Mouse (Mus musculus): ENCODE results near the gene Kcnd1. TPM values are rescaled to one million over a fixed set of nuclear protein-coding genes. Genes with fewer than 3 reads are reported as not detected.

Kcnd1 gene
- total and polyA plus RNA-seq, 3 experiments, result 0.27 to 4.1 (median 0.41) TPM

GRCm38 (mm10) chrX:7779294-7779693 lies 42.8 kb upstream of the Kcnd1 start:
- H3K36me3 ChIP-seq (replicated peaks), result peaks cover 14% of the 10 kb centered on the region
- peaks cover 51% of the 10 kb centered on the region for H3K4me1 ChIP-seq (ENCODE audit: insufficient read depth, low read depth, low read length)
- ATAC-seq (ENCODE audit: extremely low read depth, insufficient number of reproducible peaks, low FRiP score, poor library complexity, severe bottlenecking) (no peak; the same call in 1 of the 2 replicates), DNase-seq (ENCODE audit: low spot score) (no peak)
- no peaks in the 10 kb centered on the region for H3K9me3 ChIP-seq (replicated peaks)
- TF ChIP-seq GATA1 (IDR thresholded peaks at IDR 0.05; ENCODE audit: borderline replicate concordance, low read length) (no peak), CTCF (IDR thresholded peaks at IDR 0.05; ENCODE audit: low read depth, low read length) (no peak), TAL1 (conservative IDR thresholded peaks at IDR 0.05; ENCODE audit: low read depth, low read length) (no peak), POLR2AphosphoS5 (IDR thresholded peaks at IDR 0.05; ENCODE audit: insufficient replicate concordance, low read depth, low read length) (no peak), GATA2 (IDR thresholded peaks at IDR 0.05; ENCODE audit: borderline replicate concordance, low read depth, low read length) (no peak)
- peak overlapping the region; percentile 54; the same call in 1 of the 2 replicates for H3K4me3 ChIP-seq (ENCODE audit: low read depth, low read length)
- no peaks in the 10 kb centered on the region for H3K27me3 ChIP-seq (ENCODE audit: insufficient read depth, low read length)

- Histone ChIP-seq H3K27me3 (ENCODE audit: insufficient read depth, low read length) (no peaks in the 10 kb centered on the region), H3K4me1 (ENCODE audit: insufficient read depth, low read depth, low read length) (peaks cover 22% of the 10 kb centered on the region), H3K9me3 (replicated peaks) (no peaks in the 10 kb centered on the region), H3K4me3 (ENCODE audit: low read depth, low read length) (no peak overlapping the region), H3K36me3 (replicated peaks) (no peaks in the 10 kb centered on the region)
- DNase-seq (ENCODE audit: low spot score), result no peak
- TF ChIP-seq GATA2 (IDR thresholded peaks at IDR 0.05; ENCODE audit: borderline replicate concordance, low read depth, low read length), result no peak
- no peak for TF ChIP-seq POLR2AphosphoS5 (IDR thresholded peaks at IDR 0.05; ENCODE audit: insufficient replicate concordance, low read depth, low read length)
- no peak for TF ChIP-seq GATA1 (IDR thresholded peaks at IDR 0.05; ENCODE audit: borderline replicate concordance, low read length)
- TF ChIP-seq CTCF (IDR thresholded peaks at IDR 0.05; ENCODE audit: low read depth, low read length), result no peak
- no peak for TF ChIP-seq TAL1 (conservative IDR thresholded peaks at IDR 0.05; ENCODE audit: low read depth, low read length)
- no peak for ATAC-seq (ENCODE audit: extremely low read depth, insufficient number of reproducible peaks, low FRiP score, poor library complexity, severe bottlenecking)
Measured at GRCm38 (mm10) chrX:7782603-7783092, 39.4 kb upstream of the Kcnd1 start.

GRCm38 (mm10) chrX:7789542-7790136 lies 32.5 kb upstream of the Kcnd1 start, which contains the start of gene Gripap1:
Gene Gripap1, plus strand, starts transcription at chrX:7789765.
- TF ChIP-seq CTCF (IDR thresholded peaks at IDR 0.05; ENCODE audit: low read depth, low read length) (no peak), GATA1 (IDR thresholded peaks at IDR 0.05; ENCODE audit: borderline replicate concordance, low read length) (no peak), TAL1 (conservative IDR thresholded peaks at IDR 0.05; ENCODE audit: low read depth, low read length) (no peak), POLR2AphosphoS5 (IDR thresholded peaks at IDR 0.05; ENCODE audit: insufficient replicate concordance, low read depth, low read length) (no peak), GATA2 (IDR thresholded peaks at IDR 0.05; ENCODE audit: borderline replicate concordance, low read depth, low read length) (no peak)
- peaks cover 31% of the 10 kb centered on the region for H3K36me3 ChIP-seq (replicated peaks)
- peak; percentile 76 for ATAC-seq (ENCODE audit: extremely low read depth, insufficient number of reproducible peaks, low FRiP score, poor library complexity, severe bottlenecking)

GRCm38 (mm10) chrX:7790309-7790708 lies 31.8 kb upstream of the Kcnd1 start:
- TF ChIP-seq GATA2 (IDR thresholded peaks at IDR 0.05; ENCODE audit: borderline replicate concordance, low read depth, low read length) (no peak), CTCF (IDR thresholded peaks at IDR 0.05; ENCODE audit: low read depth, low read length) (no peak), GATA1 (IDR thresholded peaks at IDR 0.05; ENCODE audit: borderline replicate concordance, low read length) (no peak), TAL1 (conservative IDR thresholded peaks at IDR 0.05; ENCODE audit: low read depth, low read length) (no peak)
- H3K27me3 ChIP-seq (ENCODE audit: insufficient read depth, low read length), result no peaks in the 10 kb centered on the region
- ATAC-seq (ENCODE audit: extremely low read depth, insufficient number of reproducible peaks, low FRiP score, poor library complexity, severe bottlenecking) (no peak), DNase-seq (ENCODE audit: low spot score) (no peak)
- H3K36me3 ChIP-seq (replicated peaks), result peaks cover 37% of the 10 kb centered on the region
- peaks cover 16% of the 10 kb centered on the region for H3K4me1 ChIP-seq (ENCODE audit: insufficient read depth, low read depth, low read length)
- peak overlapping the region; percentile 72 for H3K4me3 ChIP-seq (ENCODE audit: low read depth, low read length)
- no peaks in the 10 kb centered on the region for H3K9me3 ChIP-seq (replicated peaks)

More at GRCm38 (mm10) chrX:7789542-7790136, 32.5 kb upstream of the Kcnd1 start, which contains the start of gene Gripap1:
- H3K27me3 ChIP-seq (ENCODE audit: insufficient read depth, low read length), result no peaks in the 10 kb centered on the region
- no peaks in the 10 kb centered on the region for H3K9me3 ChIP-seq (replicated peaks)
- peak within 1 kb of the TSS; percentile 72 for H3K4me3 ChIP-seq (ENCODE audit: low read depth, low read length)
- peak; percentile 39 for DNase-seq (ENCODE audit: low spot score)
- peaks cover 16% of the 10 kb centered on the region for H3K4me1 ChIP-seq (ENCODE audit: insufficient read depth, low read depth, low read length)

GRCm38 (mm10) chrX:7793361-7793760 lies 28.7 kb upstream of the Kcnd1 start:
- DNase-seq (ENCODE audit: low spot score) (no peak), ATAC-seq (ENCODE audit: extremely low read depth, insufficient number of reproducible peaks, low FRiP score, poor library complexity, severe bottlenecking) (no peak)
- Histone ChIP-seq H3K36me3 (replicated peaks) (peaks cover 56% of the 10 kb centered on the region), H3K27me3 (ENCODE audit: insufficient read depth, low read length) (no peaks in the 10 kb centered on the region), H3K9me3 (replicated peaks) (no peaks in the 10 kb centered on the region), H3K4me1 (ENCODE audit: insufficient read depth, low read depth, low read length) (peaks cover 14% of the 10 kb centered on the region), H3K4me3 (ENCODE audit: low read depth, low read length) (no peak overlapping the region)
- TF ChIP-seq CTCF (IDR thresholded peaks at IDR 0.05; ENCODE audit: low read depth, low read length), result no peak
- no peak for TF ChIP-seq GATA1 (IDR thresholded peaks at IDR 0.05; ENCODE audit: borderline replicate concordance, low read length)
- no peak for TF ChIP-seq GATA2 (IDR thresholded peaks at IDR 0.05; ENCODE audit: borderline replicate concordance, low read depth, low read length)
- TF ChIP-seq POLR2AphosphoS5 (IDR thresholded peaks at IDR 0.05; ENCODE audit: insufficient replicate concordance, low read depth, low read length), result no peak
- no peak for TF ChIP-seq TAL1 (conservative IDR thresholded peaks at IDR 0.05; ENCODE audit: low read depth, low read length)

GRCm38 (mm10) chrX:7795016-7795415 lies 27.1 kb upstream of the Kcnd1 start:
- H3K27me3 ChIP-seq (ENCODE audit: insufficient read depth, low read length), result no peaks in the 10 kb centered on the region
- DNase-seq (ENCODE audit: low spot score), result no peak
- no peak overlapping the region for H3K4me3 ChIP-seq (ENCODE audit: low read depth, low read length)
- H3K4me1 ChIP-seq (ENCODE audit: insufficient read depth, low read depth, low read length), result peaks cover 14% of the 10 kb centered on the region
- ATAC-seq (ENCODE audit: extremely low read depth, insufficient number of reproducible peaks, low FRiP score, poor library complexity, severe bottlenecking), result no peak
- H3K36me3 ChIP-seq (replicated peaks), result peaks cover 72% of the 10 kb centered on the region
- TF ChIP-seq CTCF (IDR thresholded peaks at IDR 0.05; ENCODE audit: low read depth, low read length) (no peak), GATA2 (IDR thresholded peaks at IDR 0.05; ENCODE audit: borderline replicate concordance, low read depth, low read length) (no peak), GATA1 (IDR thresholded peaks at IDR 0.05; ENCODE audit: borderline replicate concordance, low read length) (no peak), TAL1 (conservative IDR thresholded peaks at IDR 0.05; ENCODE audit: low read depth, low read length) (no peak), POLR2AphosphoS5 (IDR thresholded peaks at IDR 0.05; ENCODE audit: insufficient replicate concordance, low read depth, low read length) (no peak)
- no peaks in the 10 kb centered on the region for H3K9me3 ChIP-seq (replicated peaks)

Measured in G1E (cell line).